Mouse (Mus musculus) small intestine, adult 2 months (tissue): ENCODE data around the gene Fam120b.

Experiments used
- CTCF ChIP-seq: fragments of 200-500 bp; IDR thresholded peaks from 2 replicates; pipeline ENCODE4 v1.5.1; 2012; ENCODE audit warnings: low read depth, mild to moderate bottlenecking, control low read depth, inconsistent platforms, low read length, moderate library complexity, mixed read lengths; ENCODE audit not compliant: insufficient replicate concordance, insufficient read length; ENCODE audit errors: extremely low read depth
- POLR2A ChIP-seq: fragments of 200-500 bp; IDR thresholded peaks from 2 replicates; pipeline ENCODE4 v1.6.1; 2012; ENCODE audit warnings: low read depth, mild to moderate bottlenecking, control low read depth, inconsistent platforms, low read length, moderate library complexity

DNA sequence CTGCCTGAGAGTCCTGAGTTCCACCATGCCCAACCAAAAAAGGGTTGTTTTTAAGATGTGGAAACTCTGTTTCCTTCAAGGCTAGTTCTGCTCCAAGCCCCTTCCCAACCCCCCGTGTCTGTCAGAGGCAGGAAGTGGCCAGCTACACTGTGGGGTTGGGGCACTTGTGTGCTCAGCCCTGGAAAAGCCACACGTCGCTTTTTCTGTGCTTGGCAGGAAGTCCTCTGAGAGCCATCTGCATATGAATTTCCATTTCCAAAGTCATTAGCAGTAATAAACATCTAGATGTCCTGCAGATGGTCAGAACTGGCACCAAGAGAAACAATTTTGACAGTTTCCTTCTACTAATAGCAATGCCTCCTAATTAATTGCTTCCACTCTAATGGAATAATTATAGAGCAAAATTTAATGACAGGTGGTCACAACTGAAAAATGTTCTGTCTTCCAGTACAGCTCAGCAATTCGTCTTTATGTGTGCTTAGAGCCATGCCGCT lies 35.1 kb downstream of the Fam120b start:
- TF ChIP-seq POLR2A (no peak), CTCF (no peak)
